Mouse (Mus musculus) embryo, embryonic 10 days (tissue): ENCODE measurements around the gene Dnajc7.
"Not testable (repeated sequence)": the region's sequence is repeated elsewhere in the genome, so short reads cannot be mapped to it uniquely, and the experiment has no call there.

Experiments used
- DNase-seq: peaks from one replicate; pipeline ENCODE4 v3.0.0-alpha.2; 2015; ENCODE audit warnings: low spot score

Gene Dnajc7

DNA sequence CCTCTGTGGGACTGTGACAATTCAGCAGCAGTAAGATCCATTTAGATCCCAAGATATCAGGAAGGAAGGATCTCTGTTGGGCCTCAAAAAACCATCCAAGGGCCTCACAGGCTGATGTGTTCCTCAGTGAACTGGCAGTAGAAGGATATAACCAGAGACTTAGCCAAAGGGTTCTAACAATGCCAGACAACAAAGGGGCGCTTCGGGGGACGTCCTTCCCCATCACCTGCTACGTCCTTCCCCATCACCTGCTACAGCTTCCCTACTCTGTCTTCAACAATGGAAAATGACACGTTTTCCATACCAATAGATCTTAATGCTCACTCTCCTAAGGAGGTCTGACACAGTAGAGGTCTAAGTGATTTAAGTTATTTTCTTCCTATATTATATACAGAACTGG is 3.6 kb downstream of the Dnajc7 start:
- no peak for DNase-seq

- DNase-seq: peak; percentile 50
Measured at GRCm38 (mm10) chr11:100613241-100613640, 6.7 kb downstream of the Dnajc7 start.

DNA sequence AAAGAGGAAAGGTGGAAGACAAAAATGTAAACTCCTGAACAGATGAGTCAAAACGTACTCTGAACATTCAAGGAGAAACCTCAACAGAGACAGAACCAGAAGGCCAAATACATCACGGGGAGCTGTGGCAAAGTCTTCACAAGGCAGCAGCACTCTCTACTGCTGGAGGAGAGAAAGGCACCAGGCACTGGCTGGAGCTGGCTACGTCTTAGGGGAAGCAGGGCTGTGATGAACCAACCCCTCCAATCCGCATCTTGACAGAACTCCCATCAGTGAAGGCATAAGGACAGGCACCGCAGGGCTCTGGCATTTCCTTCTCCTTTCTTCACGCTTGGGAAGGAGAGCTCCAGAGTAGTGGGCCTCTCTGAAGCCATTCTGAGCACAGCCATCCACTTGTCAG is 8.3 kb downstream of the Dnajc7 start:
- no peak for DNase-seq

DNA sequence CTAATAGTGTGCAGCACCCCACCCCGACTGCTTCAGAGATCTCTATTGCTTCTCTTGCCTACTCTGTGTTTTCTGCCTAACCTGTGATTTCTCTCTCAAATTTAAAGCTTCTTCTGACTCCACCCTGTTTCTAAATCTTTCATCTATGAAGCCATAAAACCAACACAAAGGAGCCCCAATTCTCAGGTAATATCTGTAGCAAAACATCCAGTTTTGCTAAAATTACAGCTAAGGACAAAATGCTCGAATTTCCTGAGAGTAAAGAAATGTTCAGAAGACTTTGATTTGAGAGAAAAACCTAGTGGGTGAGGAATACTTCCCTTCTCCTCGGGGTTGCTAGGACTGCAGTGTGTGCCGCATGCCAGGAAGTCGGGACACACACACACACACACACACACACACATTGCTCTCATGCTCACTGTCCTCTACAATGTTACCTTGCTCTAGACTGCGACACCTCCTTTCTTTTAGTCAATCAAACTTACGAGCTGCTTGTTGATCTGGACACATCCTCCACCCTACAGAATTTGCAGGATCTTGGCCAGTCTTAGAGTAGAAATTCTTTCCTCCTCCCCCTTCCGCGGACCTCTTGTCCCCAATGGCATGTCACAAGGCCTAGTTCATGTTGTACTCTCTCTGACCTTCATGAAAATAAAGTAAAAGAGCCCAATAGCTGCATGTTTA is 9.8 kb downstream of the Dnajc7 start:
- no peak for DNase-seq

DNA sequence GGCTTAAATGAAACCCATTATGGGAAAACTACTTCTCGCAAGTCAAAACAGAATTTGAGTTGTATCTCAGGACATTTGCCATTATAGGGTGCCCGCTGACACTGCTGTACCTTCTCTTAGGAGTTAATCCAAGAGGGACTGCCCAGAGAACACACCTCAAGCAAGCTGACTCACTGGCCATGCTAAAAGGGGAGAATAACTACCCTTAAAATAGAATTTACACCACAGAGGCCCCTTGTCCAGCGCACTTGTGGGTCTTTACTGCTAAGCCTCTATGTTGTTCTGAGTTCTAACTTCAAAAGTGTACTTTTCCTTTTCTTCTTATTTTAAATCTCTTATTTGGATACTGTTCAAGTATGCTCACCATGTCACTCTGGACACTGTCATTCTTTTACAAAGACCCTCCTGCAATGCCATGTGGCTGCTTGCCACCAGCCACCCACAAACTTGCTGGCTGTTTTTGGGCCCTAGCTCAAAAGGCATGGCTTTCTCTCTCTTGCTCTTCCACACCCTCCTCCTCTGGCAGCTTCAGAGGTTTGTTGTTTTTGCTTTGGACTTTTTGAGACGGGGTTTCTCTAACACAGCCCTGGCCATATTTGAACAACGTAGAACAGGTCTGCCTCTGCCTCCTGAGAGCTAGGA is 10.5 kb downstream of the Dnajc7 start:
- no peak for DNase-seq

GRCm38 (mm10) chr11:100608796-100609195 is 11.2 kb downstream of the Dnajc7 start:
- DNase-seq: no peak

- DNase-seq: no peak
Measured at GRCm38 (mm10) chr11:100607121-100607520, 12.8 kb downstream of the Dnajc7 start.

DNA sequence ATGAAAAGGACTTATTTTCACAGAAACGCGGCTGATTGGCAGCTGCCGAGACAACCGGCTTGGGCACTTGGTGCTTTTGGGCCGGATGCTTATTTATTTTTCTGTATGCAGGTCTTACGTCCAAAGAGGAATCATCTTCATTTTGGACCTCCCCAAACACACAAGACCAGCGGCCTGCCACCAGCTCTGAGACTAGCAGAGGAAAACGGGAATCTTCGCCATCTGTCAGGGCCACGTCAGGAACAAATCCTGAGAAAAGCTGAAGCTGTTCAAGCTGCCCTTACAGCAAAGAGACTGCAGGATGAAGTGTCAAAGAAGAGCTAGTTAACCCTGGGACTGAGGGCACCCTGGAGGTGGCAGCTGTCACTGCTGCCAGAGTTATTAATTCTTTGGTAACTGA is 14.5 kb downstream of the Dnajc7 start:
- DNase-seq: no peak

DNA sequence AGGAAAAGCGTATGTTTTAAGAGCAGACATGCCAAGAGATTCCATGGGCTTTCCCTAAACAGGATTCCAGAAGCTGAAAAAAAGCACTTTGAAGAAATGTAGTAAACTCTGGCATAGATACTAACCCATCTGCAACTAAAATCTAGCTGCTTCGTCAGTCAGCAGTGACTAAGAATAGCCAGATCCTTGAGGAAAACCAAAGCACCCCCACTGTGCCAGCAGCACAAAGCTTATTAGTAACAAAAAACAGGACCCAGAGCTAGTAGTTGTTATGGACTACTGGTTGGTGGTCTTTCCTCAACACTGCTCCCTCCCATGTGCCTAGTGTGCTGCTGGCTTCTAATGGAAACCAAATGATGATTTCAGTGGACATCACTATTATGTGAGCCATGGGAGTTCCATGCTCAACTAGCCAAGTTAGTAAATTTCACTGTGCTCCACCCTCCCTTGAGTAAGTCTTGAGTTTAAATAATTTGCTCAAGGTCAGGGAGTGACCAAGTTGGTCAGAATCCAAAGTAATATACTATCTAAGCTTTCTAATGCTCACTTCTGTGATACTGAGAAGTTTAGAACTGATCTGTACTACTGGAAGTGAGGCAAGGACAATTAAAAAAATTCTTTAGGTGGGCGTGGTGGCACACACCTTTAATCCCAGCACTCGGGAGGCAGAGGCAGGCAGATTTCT is 15.5 kb downstream of the Dnajc7 start:
- no peak for DNase-seq

DNA sequence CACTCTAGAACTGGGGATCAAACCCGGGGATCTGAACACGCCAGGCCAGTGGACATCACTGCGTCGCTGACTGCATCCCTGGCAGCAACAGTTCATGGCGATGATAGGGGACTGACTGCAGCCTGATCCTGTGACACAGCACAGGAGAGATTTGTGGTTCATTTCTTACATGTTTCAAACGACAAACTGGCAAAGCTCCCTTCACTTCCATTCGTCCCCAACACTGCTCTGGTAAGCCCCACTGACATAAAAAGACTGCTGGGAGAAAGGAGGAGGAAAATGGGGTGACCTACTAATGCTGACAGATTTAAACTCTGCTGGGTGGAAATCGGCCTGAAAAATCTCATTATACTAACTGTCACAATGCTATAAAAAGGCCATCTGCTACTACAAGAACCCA is 16.2 kb downstream of the Dnajc7 start:
- DNase-seq: no peak

- DNase-seq: no peak
Measured at GRCm38 (mm10) chr11:100603155-100603554, 16.8 kb downstream of the Dnajc7 start.

- no peak for DNase-seq
Measured at GRCm38 (mm10) chr11:100601372-100601771, 18.6 kb downstream of the Dnajc7 start.

DNA sequence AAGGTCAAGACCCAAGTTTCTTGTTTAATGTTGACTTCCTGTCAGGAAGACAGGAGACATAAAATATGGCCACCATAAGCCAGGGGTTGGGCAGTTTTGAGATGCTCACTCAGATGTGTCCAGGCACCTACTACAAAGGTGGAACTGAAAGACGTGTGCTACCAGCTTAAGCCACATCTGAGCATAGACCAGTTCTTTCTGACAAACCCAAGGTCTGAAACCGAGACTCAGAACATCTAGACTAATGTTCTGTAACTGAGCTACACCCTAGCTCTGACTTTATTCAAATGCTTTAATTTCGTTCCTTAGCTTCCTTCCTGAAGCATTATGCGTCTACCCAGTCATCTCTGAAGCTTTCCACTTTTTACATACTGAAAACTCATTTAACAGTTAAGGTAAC is 21.9 kb downstream of the Dnajc7 start:
- DNase-seq: no peak

DNA sequence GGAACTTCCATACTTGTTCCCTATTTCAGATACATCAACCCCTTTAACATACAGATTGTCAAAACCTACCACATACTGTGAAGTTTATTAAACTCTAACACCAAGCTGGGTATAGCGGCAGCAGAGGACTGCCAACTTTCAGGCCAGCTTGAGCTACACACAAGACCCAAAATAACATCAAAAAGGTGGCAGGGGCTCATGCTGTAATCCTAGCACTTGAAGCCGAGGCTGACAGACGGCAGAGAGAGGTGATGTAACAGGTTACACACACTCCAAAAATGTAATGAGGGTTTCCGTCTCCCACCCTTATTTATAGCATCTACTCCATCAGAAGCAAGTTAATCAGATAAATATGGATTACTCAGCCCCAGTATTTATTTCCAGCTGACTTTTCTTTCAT is 24.4 kb downstream of the Dnajc7 start:
- no peak for DNase-seq

GRCm38 (mm10) chr11:100594608-100595007 is 25.4 kb downstream of the Dnajc7 start:
- DNase-seq: no peak

- no peak for DNase-seq
Measured at GRCm38 (mm10) chr11:100592346-100593046, 27.5 kb downstream of the Dnajc7 start.

DNA sequence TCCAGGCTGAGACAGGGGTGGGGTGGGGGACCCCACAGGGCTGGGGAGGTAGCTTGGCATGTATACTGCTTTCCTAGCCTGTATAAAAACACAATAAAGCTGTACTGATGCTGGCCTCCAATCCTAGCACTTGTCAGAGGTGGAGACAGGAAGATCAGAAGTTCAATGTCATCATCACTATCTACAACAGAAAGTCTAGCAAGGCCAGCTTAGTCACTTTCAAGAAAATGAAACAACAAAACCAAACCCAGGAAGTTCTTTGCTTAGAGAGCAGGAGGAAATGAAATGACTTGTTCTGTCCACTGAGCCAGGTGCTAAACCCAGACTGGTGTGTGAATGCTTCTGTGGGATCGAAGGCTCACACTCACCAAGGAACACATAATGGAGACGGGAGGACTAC is 31.5 kb downstream of the Dnajc7 start:
- DNase-seq: no peak

- DNase-seq: no peak
Measured at GRCm38 (mm10) chr11:100585148-100585547, 34.8 kb downstream of the Dnajc7 start.

GRCm38 (mm10) chr11:100584561-100584961 is 35.4 kb downstream of the Dnajc7 start:
- DNase-seq: no peak

- no peak for DNase-seq
Measured at GRCm38 (mm10) chr11:100582836-100583235, 37.1 kb downstream of the Dnajc7 start.

- not testable (repeated sequence) for DNase-seq
Measured at GRCm38 (mm10) chr11:100582413-100582812, 37.6 kb downstream of the Dnajc7 start.

GRCm38 (mm10) chr11:100581756-100582155 is 38.2 kb downstream of the Dnajc7 start:
- DNase-seq: no peak

DNA sequence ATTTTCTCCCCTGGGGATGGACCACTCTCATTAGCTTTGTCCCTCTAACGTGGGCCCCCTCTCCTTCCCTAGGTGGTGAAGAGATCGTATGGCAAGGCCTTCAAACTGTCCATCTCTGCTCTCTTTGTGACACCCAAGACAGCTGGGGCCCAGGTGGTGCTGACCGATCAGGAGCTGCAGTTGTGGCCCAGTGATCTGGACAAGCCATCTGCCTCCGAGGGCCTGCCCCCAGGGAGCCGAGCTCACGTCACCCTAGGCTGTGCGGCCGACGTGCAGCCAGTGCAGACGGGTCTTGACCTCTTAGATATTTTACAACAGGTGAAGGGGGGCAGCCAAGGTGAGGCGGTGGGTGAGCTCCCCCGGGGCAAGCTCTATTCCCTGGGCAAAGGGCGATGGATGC is 39.7 kb downstream of the Dnajc7 start:
- DNase-seq: no peak
